Mouse (Mus musculus) testis, adult 2 months (tissue): ENCODE measurements at regions not wholly inside any gene's neighbourhood (a gene's known extent, or its start where the extent isn't known, plus 50 kb on each side); places are given as distances from the start of the nearest gene placed in this dataset.

Source experiments
- CTCF ChIP-seq: fragments of 200-500 bp; IDR thresholded peaks from 2 replicates; pipeline ENCODE4 v1.5.1; 2012; ENCODE audit warnings: low read depth, mild to moderate bottlenecking, inconsistent platforms, low read length, moderate library complexity; ENCODE audit not compliant: control insufficient read depth, insufficient read depth, insufficient replicate concordance
- POLR2A ChIP-seq: fragments of 200-500 bp; IDR thresholded peaks from 2 replicates; pipeline ENCODE4 v1.6.1; 2012; ENCODE audit warnings: low read depth, mild to moderate bottlenecking, inconsistent platforms, low read length, moderate library complexity; ENCODE audit not compliant: control insufficient read depth

GRCm38 (mm10) chr13:46058341-46058740 lies 93.5 kb upstream of the Atxn1 start:
- TF ChIP-seq CTCF (no peak), POLR2A (no peak)
